Mouse (Mus musculus) small intestine, adult 2 months (tissue): ENCODE measurements at regions not wholly inside any gene's neighbourhood (a gene's known extent, or its start where the extent isn't known, plus 50 kb on each side); places are given as distances from the start of the nearest gene placed in this dataset.

Experiments
- H3K27ac ChIP-seq: fragments of 200-500 bp; 2 replicates; pipeline ENCODE4 v1.5.1; 2012; ENCODE audit warnings: low read depth, low read length, control low read depth, inconsistent platforms; ENCODE audit not compliant: insufficient read depth
- H3K27me3 ChIP-seq: fragments of 200-500 bp; 2 replicates; pipeline ENCODE4 v1.6.1; 2012; ENCODE audit warnings: mild to moderate bottlenecking, moderate library complexity, low read length, inconsistent platforms; ENCODE audit not compliant: control insufficient read depth, insufficient read depth
- H3K36me3 ChIP-seq: fragments of 200-500 bp; 2 replicates; pipeline ENCODE4 v1.6.1; 2012; ENCODE audit warnings: mild to moderate bottlenecking, low read length, control low read depth, inconsistent platforms; ENCODE audit not compliant: control insufficient read depth, insufficient read depth
- H3K4me1 ChIP-seq: fragments of 200-500 bp; 2 replicates; pipeline ENCODE4 v1.6.1; 2012; ENCODE audit warnings: low read length, inconsistent platforms, mixed read lengths; ENCODE audit not compliant: control insufficient read depth, insufficient read depth, insufficient read length
- H3K4me3 ChIP-seq: fragments of 200-500 bp; 2 replicates; pipeline ENCODE4 v1.5.1; 2012; ENCODE audit warnings: low read depth, mild to moderate bottlenecking, control low read depth, inconsistent platforms, low read length, moderate library complexity
- CTCF ChIP-seq: fragments of 200-500 bp; IDR thresholded peaks from 2 replicates; pipeline ENCODE4 v1.5.1; 2012; ENCODE audit warnings: low read depth, mild to moderate bottlenecking, control low read depth, inconsistent platforms, low read length, moderate library complexity, mixed read lengths; ENCODE audit not compliant: insufficient replicate concordance, insufficient read length; ENCODE audit errors: extremely low read depth
- POLR2A ChIP-seq: fragments of 200-500 bp; IDR thresholded peaks from 2 replicates; pipeline ENCODE4 v1.6.1; 2012; ENCODE audit warnings: low read depth, mild to moderate bottlenecking, control low read depth, inconsistent platforms, low read length, moderate library complexity
- WGBS: fragments of 180-500 bp; shearing (Covaris S2); methylation state at CpG from one replicate; pipeline ENCODE4 v1.1.7; 2018; 5-methylcytosine and 5-hydroxymethylcytosine counted together

DNA sequence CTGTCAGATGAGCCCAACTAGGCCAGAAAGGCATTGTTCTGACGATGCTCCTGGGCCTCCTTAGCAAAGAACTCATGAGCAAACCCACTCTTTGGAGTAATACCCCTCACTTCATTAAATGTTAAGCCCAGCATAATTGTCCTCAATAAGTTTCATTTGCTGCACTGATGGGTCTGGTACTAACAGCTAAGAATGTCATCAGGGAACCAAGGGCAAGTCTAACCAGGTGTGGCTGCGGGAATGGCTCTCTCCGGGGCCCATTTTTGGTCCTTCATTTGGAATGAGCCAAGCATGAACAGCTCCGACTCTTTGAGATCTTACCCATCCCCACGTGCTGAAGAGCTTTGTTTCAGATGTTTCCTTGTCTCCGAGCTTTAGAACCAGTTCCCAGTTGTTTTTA, 82.2 kb downstream of the Mex3b start:
- no peak overlapping the region for H3K27ac ChIP-seq
- no peaks in the 10 kb centered on the region for H3K27me3 ChIP-seq
- no peak for TF ChIP-seq POLR2A
- TF ChIP-seq CTCF = no peak
- no peak overlapping the region for H3K4me3 ChIP-seq
- 76% methylated on average over 6 of the region's 6 CpGs for WGBS
- H3K36me3 ChIP-seq = no peaks in the 10 kb centered on the region
- H3K4me1 ChIP-seq = no peaks in the 10 kb centered on the region

DNA sequence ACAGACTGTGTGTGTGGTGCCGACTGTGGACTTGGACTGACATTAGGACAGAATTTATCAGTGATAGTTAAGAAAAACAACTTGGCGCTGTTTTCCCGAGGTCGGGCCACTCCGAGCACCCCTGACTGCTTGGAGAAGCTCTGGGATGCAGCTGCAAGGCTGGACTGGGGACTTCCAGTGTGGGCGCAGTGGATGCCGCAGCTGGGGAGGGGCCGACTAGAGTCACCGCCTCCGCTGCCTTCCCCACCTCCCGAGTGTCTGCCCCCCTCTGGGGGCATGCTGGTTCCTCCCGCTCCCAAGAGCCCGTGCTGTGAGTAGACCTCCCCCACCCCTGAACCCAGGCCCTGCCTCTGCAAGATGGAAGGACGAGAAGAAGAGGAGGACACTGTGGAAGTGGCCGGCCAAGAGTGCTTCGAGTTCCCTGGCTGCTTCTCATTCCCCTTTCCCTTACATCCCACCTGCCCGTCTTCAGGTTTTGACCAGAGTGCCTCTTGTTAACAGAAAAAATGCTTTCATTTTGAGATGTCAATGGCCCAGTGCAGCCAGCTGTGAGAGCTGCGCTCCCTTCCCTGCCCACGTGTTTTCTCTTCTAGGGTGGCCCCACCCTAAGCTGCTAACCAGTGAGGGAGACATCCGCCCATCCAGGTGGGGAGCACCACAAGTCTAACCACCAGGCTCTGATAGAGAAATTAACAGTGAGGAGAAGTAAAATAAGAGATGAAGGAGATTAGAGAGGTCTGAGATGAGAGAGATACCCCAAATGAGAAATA, 90.3 kb downstream of the Mex3b start:
- no peaks in the 10 kb centered on the region for H3K4me1 ChIP-seq
- H3K36me3 ChIP-seq = no peaks in the 10 kb centered on the region
- WGBS = 62% methylated on average over 20 of the region's 20 CpGs
- peak overlapping the region; percentile 8; the same call in 1 of the 2 replicates for H3K4me3 ChIP-seq
- no peak overlapping the region for H3K27ac ChIP-seq
- no peaks in the 10 kb centered on the region for H3K27me3 ChIP-seq
- no peak for TF ChIP-seq POLR2A

DNA sequence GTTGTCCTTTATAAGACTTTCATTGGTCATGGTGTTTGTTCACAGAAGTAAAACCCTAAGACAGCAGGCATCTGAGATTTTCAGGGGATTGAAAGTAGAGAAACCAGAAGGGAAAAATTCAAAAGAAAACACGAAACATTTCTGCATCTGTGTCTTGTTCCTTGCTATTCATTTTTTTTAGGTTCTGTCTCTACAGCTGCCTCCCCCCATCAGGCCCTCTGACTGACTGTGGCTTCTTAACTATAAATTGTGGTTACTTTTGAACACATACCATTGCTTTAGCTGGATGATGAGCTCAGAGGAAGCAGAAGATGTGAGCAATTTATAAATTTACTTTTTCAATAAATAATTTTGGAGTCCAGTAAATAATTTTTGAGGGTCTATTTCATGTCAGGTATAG, 103.5 kb downstream of the Mex3b start:
- 71% methylated on average over 1 of the region's 1 CpGs for whole genome bisulfite sequencing
- Histone ChIP-seq H3K27ac (no peak overlapping the region), H3K4me3 (no peak overlapping the region), H3K36me3 (no peaks in the 10 kb centered on the region), H3K4me1 (no peaks in the 10 kb centered on the region), H3K27me3 (no peaks in the 10 kb centered on the region)
- no peak for TF ChIP-seq POLR2A
- no peak for TF ChIP-seq CTCF

DNA sequence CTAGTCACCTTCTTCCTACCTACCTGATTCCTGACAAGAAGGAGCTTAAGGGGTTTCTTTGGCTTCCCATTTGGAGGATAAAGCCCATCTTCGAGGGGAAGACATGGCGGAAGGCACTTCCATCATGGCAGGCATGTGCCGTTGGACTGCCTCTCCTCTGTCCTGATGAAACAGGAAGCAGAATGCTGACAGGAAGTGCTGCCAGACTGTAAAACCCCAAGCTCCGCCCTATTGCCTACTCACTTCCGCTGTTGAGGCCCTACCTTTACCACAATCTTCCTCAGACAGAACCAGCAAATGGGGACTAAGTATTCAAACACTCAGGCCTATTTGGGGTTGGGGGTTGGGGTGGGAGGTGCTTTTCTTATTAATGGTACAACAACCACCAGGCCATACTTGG, 104.1 kb downstream of the Mex3b start:
- Histone ChIP-seq H3K27me3 (no peaks in the 10 kb centered on the region), H3K4me3 (no peak overlapping the region), H3K4me1 (no peaks in the 10 kb centered on the region), H3K27ac (no peak overlapping the region), H3K36me3 (no peaks in the 10 kb centered on the region)
- no peak for TF ChIP-seq CTCF
- no peak for TF ChIP-seq POLR2A
- 81% methylated on average over 5 of the region's 5 CpGs for WGBS

DNA sequence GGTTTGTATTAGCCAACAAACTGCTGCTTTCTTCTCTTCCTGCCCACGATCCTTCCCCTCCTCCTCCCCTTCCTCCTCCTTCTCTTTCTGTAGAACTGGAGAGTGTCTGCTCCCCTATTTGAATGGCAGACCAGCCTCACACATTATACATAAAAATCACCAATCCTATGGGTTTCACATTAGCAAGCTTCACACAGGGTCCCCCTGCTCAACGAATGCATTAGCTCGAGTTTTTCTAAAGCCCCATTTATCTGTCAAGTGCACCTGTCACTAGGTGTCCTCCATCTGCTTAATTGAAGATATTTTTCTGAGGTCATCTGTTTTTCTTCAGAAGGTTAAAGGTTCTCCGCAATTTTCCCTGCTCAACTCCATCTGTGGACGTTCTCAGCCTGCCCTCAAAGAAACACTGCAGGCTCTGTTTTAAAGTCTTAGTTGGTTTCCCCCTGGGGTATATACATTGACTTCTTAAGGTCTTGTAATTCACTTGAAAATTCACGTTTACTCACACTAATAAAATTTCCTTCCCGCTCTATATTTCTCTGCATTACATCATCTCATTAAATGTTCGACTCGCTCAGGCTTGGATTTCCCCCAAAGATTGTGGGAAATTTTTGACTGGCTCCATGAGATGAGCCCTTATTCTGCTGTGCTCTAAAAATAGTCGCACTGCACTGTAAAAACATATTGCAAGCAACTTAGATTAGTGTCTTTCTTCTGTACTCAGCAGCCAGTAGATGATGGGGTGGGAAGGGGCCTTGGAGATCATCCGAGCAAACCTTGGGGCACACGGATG, 105.3 kb downstream of the Mex3b start:
- Histone ChIP-seq H3K4me3 (no peak overlapping the region), H3K27me3 (no peaks in the 10 kb centered on the region), H3K36me3 (no peaks in the 10 kb centered on the region), H3K27ac (no peak overlapping the region), H3K4me1 (no peaks in the 10 kb centered on the region)
- WGBS = 69% methylated on average over 12 of the region's 12 CpGs
- TF ChIP-seq POLR2A = no peak
- no peak for TF ChIP-seq CTCF

DNA sequence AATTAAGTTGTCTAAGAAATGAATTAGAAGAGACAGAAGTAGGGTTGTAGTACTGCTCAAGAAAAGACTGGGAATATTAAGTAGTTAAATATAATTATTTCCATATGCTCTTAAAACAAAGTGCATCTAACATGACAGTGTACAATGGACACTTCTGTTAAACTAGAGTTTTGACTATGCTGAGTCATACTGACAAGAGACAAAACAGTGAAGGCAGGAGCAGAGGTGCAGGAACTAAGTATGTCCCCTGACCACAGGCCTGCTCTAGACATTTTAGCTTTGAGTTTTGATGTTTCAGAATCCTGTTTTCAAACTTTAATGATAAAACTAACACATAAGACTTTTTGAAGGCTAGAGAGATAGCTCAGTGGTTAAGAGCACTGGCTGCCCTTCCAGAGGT, 123.6 kb downstream of the Mex3b start:
- Histone ChIP-seq H3K36me3 (no peaks in the 10 kb centered on the region), H3K4me3 (no peak overlapping the region), H3K4me1 (no peaks in the 10 kb centered on the region), H3K27ac (no peak overlapping the region), H3K27me3 (no peaks in the 10 kb centered on the region)
- no peak for TF ChIP-seq CTCF
- TF ChIP-seq POLR2A = no peak

DNA sequence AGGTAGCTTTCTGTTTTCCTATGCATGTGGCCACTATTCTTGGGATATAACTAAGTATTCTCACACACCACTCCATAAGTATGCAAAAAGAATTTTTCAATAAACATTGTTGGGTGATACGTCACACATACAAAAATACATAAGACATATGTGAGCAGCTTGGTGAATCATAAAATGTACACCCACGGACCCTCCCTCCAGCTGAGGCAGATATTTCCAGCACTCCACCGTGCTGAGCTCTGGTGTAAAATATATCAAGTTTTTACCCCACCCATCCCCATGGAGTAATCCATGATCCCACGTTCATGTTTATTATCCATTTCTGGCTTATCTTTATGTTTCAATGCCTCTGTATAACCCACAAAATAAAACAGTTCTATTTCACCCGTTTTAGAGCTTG, 126.0 kb downstream of the Mex3b start:
- Histone ChIP-seq H3K27ac (no peak overlapping the region), H3K4me3 (no peak overlapping the region), H3K36me3 (no peaks in the 10 kb centered on the region), H3K4me1 (no peaks in the 10 kb centered on the region), H3K27me3 (no peaks in the 10 kb centered on the region)
- TF ChIP-seq CTCF (no peak), POLR2A (no peak)
- 53% methylated on average over 5 of the region's 5 CpGs for WGBS
